Mouse (Mus musculus): ENCODE results near the gene Inip.

GRCm38 (mm10) chr4:59805181-59805967, 4.0 kb upstream of the Inip start, which contains the start of gene Snx30:
- TF ChIP-seq POLR2A (IDR thresholded peaks at IDR 0.05; ENCODE audit: low read depth, low read length) (peak; percentile 39), CTCF (conservative IDR thresholded peaks at IDR 0.05; ENCODE audit: insufficient read depth, insufficient read length, low read depth, low read length) (no peak)

Data from kidney, adult 2 months (tissue).